28 mouse cellular contexts compared by ENCODE assay signal in the genomic region with DNA sequence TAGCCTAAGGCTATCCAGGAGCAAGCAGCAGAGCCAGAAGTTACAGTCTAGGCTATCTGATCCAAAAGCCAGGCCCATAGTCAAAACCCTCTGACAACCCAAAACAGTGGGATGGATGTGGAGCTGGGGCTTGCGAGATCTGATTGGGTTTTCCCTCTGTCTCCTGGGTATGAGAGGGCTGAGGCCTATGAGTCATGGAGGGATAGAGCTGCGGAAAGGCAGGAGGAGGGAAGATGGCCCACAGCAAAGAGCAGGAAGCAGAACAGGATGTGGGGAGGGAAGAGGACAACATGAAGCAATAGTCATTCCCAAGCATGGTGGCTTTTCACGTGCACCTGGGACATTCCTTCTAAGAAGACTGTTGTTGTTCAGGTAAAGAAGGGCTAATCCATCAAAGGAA. TPM values are rescaled to one million over a fixed set of nuclear protein-coding genes. Genes with fewer than 3 reads are reported as not detected.
DNase-seq lines count a peak whose midpoint lies in the region; ATAC-seq lines count a peak whose summit lies in the region.
"Had no signal": no experiment of that assay in that cellular context is flagged by ENCODE, and none has a peak within 500 bp of the region (broad histone marks: within the 10 kb centered on the region; RNA-seq: fewer than 3 reads in every experiment).

No protein-coding gene starts in this region.

- no peaks in the 10 kb centered on the region for H3K9me3 ChIP-seq in heart, embryonic 10.5 days
- H3K9me3 ChIP-seq in midbrain, embryonic 11.5 days (ENCODE audit: control insufficient read depth, low read length): no peaks in the 10 kb centered on the region
- no peaks in the 10 kb centered on the region for H3K9me3 ChIP-seq in midbrain, embryonic 15.5 days
- no peaks in the 10 kb centered on the region for H3K9me3 ChIP-seq in forebrain, embryonic 11.5 days (ENCODE audit: control insufficient read depth, low read length)
- H3K9me3 ChIP-seq: embryonic facial prominence, embryonic 13.5 days; embryonic facial prominence, embryonic 15.5 days; forebrain, embryonic 10.5 days; forebrain, embryonic 13.5 days; forebrain, embryonic 15.5 days had no signal

- intact Hi-C loops in heart, postnatal 14 days (cut with DNase I): no loop called here

- peaks cover 26% of the 10 kb centered on the region for H3K4me1 ChIP-seq in heart, embryonic 10.5 days
- no peaks in the 10 kb centered on the region for H3K4me1 ChIP-seq in midbrain, embryonic 11.5 days (ENCODE audit: control insufficient read depth, insufficient read depth, low read length)
- no peaks in the 10 kb centered on the region for H3K4me1 ChIP-seq in midbrain, embryonic 15.5 days
- H3K4me1 ChIP-seq in forebrain, embryonic 11.5 days (replicated peaks; ENCODE audit: control insufficient read depth, insufficient read depth, low read length): no peaks in the 10 kb centered on the region
- H3K4me1 ChIP-seq: forebrain, embryonic 13.5 days; forebrain, embryonic 15.5 days had no signal

- H3K36me3 ChIP-seq in heart, embryonic 10.5 days: peaks cover 29% of the 10 kb centered on the region; the same call in 1 of the 2 replicates
- H3K36me3 ChIP-seq in midbrain, embryonic 11.5 days (ENCODE audit: control insufficient read depth, insufficient read depth, low read length): no peaks in the 10 kb centered on the region
- no peaks in the 10 kb centered on the region for H3K36me3 ChIP-seq in midbrain, embryonic 15.5 days (replicated peaks)
- no peaks in the 10 kb centered on the region for H3K36me3 ChIP-seq in forebrain, embryonic 11.5 days (ENCODE audit: control insufficient read depth, insufficient read depth, low read length)
- H3K36me3 ChIP-seq: forebrain, embryonic 15.5 days had no signal

- no peaks in the 10 kb centered on the region for H3K27me3 ChIP-seq in heart, embryonic 10.5 days (ENCODE audit: insufficient read depth, poor library complexity, severe bottlenecking)
- no peaks in the 10 kb centered on the region for H3K27me3 ChIP-seq in midbrain, embryonic 11.5 days (ENCODE audit: control insufficient read depth, insufficient read depth, low read length)
- no peaks in the 10 kb centered on the region for H3K27me3 ChIP-seq in midbrain, embryonic 15.5 days (replicated peaks)
- H3K27me3 ChIP-seq in forebrain, embryonic 11.5 days (ENCODE audit: control insufficient read depth, insufficient read depth, low read length): no peaks in the 10 kb centered on the region
- H3K27me3 ChIP-seq: embryonic facial prominence, embryonic 13.5 days; embryonic facial prominence, embryonic 15.5 days; forebrain, embryonic 13.5 days; forebrain, embryonic 15.5 days had no signal

- no peak overlapping the region for H3K4me2 ChIP-seq in midbrain, embryonic 11.5 days
- H3K4me2 ChIP-seq in midbrain, embryonic 15.5 days: no peak overlapping the region
- H3K4me2 ChIP-seq in forebrain, embryonic 11.5 days (ENCODE audit: low read depth, low read length, severe bottlenecking): no peak overlapping the region
- H3K4me2 ChIP-seq: embryonic facial prominence, embryonic 13.5 days; embryonic facial prominence, embryonic 15.5 days; forebrain, embryonic 13.5 days; forebrain, embryonic 15.5 days had no signal

- ATAC-seq in midbrain, embryonic 11.5 days (ENCODE audit: low FRiP score): no peak
- no peak for ATAC-seq in midbrain, embryonic 15.5 days (replicated peaks)
- no peak for ATAC-seq in forebrain, embryonic 11.5 days (replicated peaks; ENCODE audit: low FRiP score)
- ATAC-seq: forebrain, embryonic 13.5 days; forebrain, embryonic 15.5 days; forebrain, postnatal 0 days had no signal

- no peak for DNase-seq in heart, embryonic 10.5 days (ENCODE audit: low spot score)
- DNase-seq in heart, postnatal 14 days: no peak
- peak; percentile 41 for DNase-seq in midbrain, embryonic 11.5 days (ENCODE audit: low spot score, missing footprints)
- DNase-seq in 416B (ENCODE audit: low read depth): peak; percentile 32
- DNase-seq in forebrain, embryonic 11.5 days (ENCODE audit: low spot score): no peak
- DNase-seq: adrenal gland, adult 2 months; adrenal gland, postnatal 10 days; adrenal gland, postnatal 25 days; cerebellum, adult 11 months; cerebellum, adult 18-20 months; cerebellum, adult 8-10 months; cerebellum, adult 9-11 months; cerebellum, postnatal 14 days; cerebellum, postnatal 36 days; embryo, embryonic 11 days; forebrain, postnatal 0 days had no signal

- no peak overlapping the region for H3K4me3 ChIP-seq in heart, embryonic 10.5 days
- H3K4me3 ChIP-seq in midbrain, embryonic 11.5 days (ENCODE audit: low read depth, low read length): no peak overlapping the region
- no peak overlapping the region for H3K4me3 ChIP-seq in midbrain, embryonic 15.5 days
- no peak overlapping the region for H3K4me3 ChIP-seq in forebrain, embryonic 11.5 days (ENCODE audit: low read depth, low read length)
- H3K4me3 ChIP-seq: embryonic facial prominence, embryonic 13.5 days; embryonic facial prominence, embryonic 15.5 days; erythroblast, embryonic 14.5 days; forebrain, embryonic 10.5 days; forebrain, embryonic 13.5 days; forebrain, embryonic 15.5 days had no signal

- H3K9ac ChIP-seq in midbrain, embryonic 11.5 days (ENCODE audit: low read length): no peak overlapping the region
- no peak overlapping the region for H3K9ac ChIP-seq in midbrain, embryonic 15.5 days
- H3K9ac ChIP-seq in forebrain, embryonic 11.5 days (ENCODE audit: low read length): no peak overlapping the region
- H3K9ac ChIP-seq: embryonic facial prominence, embryonic 13.5 days; embryonic facial prominence, embryonic 15.5 days; forebrain, embryonic 13.5 days; forebrain, embryonic 15.5 days; forebrain, postnatal 0 days had no signal

- peak overlapping the region; percentile 59 for H3K27ac ChIP-seq in heart, embryonic 10.5 days
- H3K27ac ChIP-seq in midbrain, embryonic 11.5 days (ENCODE audit: low read depth, low read length): no peak overlapping the region
- H3K27ac ChIP-seq in midbrain, embryonic 15.5 days: no peak overlapping the region
- no peak overlapping the region for H3K27ac ChIP-seq in forebrain, embryonic 11.5 days (ENCODE audit: low read depth, low read length)
- H3K27ac ChIP-seq: embryonic facial prominence, embryonic 13.5 days; embryonic facial prominence, embryonic 15.5 days; forebrain, embryonic 10.5 days; forebrain, embryonic 13.5 days; forebrain, embryonic 15.5 days had no signal

- 58% methylated on average over 3 of the region's 3 CpGs for WGBS in heart, embryonic 10.5 days
- 83% methylated on average over 3 of the region's 3 CpGs for WGBS in midbrain, embryonic 11.5 days
- 88% methylated on average over 3 of the region's 3 CpGs for WGBS in midbrain, embryonic 15.5 days
- 81% methylated on average over 3 of the region's 3 CpGs for WGBS in forebrain, embryonic 11.5 days

RNA-seq across cellular contexts. Expression of gene Adamts9, which starts 32.7 kb away (rescaled TPM):
- 6.1 and 9.7 TPM in 2 replicates for polyA plus RNA-seq in heart, embryonic 10.5 days (2016; fragmentation: Nextera tagmentation; extraction: Ambion mirVana)
- total RNA-seq in heart, postnatal 14 days (2021): 10 to 100 TPM; 37.9 to 39.7 TPM
- polyA plus RNA-seq in midbrain, embryonic 11.5 days (2014; fragmentation: Nextera tagmentation; extraction: Ambion mirVana): 1.1 TPM in 2 replicates
- polyA plus RNA-seq in midbrain, embryonic 15.5 days (2015; fragmentation: Nextera tagmentation; extraction: Ambion mirVana): 1.3 and 1.6 TPM in 2 replicates
- 2.3 and 2.8 TPM in 2 replicates for polyA plus RNA-seq in forebrain, embryonic 11.5 days (2014; fragmentation: Nextera tagmentation; extraction: Ambion mirVana)
- total RNA-seq: common myeloid progenitor, adult 5-6 weeks; MEL had no signal
- polyA plus RNA-seq: erythroblast, embryonic 14.5 days had no signal

RNA-seq across cellular contexts. Expression of gene Gm15737, which starts 41.5 kb away (rescaled TPM):
- 0.10 and 0.17 TPM in 2 replicates for polyA plus RNA-seq in heart, embryonic 10.5 days (2016; fragmentation: Nextera tagmentation; extraction: Ambion mirVana)
- under 1 TPM; 0.36 to 0.37 TPM for total RNA-seq in heart, postnatal 14 days (2021)
- not detected in 2 replicates for polyA plus RNA-seq in midbrain, embryonic 11.5 days (2014; fragmentation: Nextera tagmentation; extraction: Ambion mirVana)
- not detected in 2 replicates for polyA plus RNA-seq in midbrain, embryonic 15.5 days (2015; fragmentation: Nextera tagmentation; extraction: Ambion mirVana)
- polyA plus RNA-seq in forebrain, embryonic 11.5 days (2014; fragmentation: Nextera tagmentation; extraction: Ambion mirVana): not detected in 2 replicates
- total RNA-seq: adrenal gland, postnatal 10 days; adrenal gland, postnatal 25 days; common myeloid progenitor, adult 5-6 weeks; forebrain, postnatal 0 days; MEL had no signal
- polyA plus RNA-seq: brain, embryonic 14.5 days; C2C12; embryonic facial prominence, embryonic 11.5 days; embryonic facial prominence, embryonic 13.5 days; erythroblast, embryonic 14.5 days; forebrain, embryonic 13.5 days; forebrain, embryonic 15.5 days; forebrain, postnatal 0 days had no signal

Comparison
In these comparisons a context has a peak if more than half of its experiments do, and no peak if none do; other contexts are left out.
1. DNase-seq: peak in midbrain, embryonic 11.5 days (single experiment) and 416B (single experiment); none in heart, embryonic 10.5 days (single experiment), heart, postnatal 14 days (0 of 2) and forebrain, embryonic 11.5 days (single experiment).